Mouse (Mus musculus): ENCODE results near the gene Cxxc4. TPM values are rescaled to one million over a fixed set of nuclear protein-coding genes. Genes with fewer than 3 reads are reported as not detected.

The Cxxc4 gene
- polyA plus RNA-seq, 1 experiment = not detected

DNA sequence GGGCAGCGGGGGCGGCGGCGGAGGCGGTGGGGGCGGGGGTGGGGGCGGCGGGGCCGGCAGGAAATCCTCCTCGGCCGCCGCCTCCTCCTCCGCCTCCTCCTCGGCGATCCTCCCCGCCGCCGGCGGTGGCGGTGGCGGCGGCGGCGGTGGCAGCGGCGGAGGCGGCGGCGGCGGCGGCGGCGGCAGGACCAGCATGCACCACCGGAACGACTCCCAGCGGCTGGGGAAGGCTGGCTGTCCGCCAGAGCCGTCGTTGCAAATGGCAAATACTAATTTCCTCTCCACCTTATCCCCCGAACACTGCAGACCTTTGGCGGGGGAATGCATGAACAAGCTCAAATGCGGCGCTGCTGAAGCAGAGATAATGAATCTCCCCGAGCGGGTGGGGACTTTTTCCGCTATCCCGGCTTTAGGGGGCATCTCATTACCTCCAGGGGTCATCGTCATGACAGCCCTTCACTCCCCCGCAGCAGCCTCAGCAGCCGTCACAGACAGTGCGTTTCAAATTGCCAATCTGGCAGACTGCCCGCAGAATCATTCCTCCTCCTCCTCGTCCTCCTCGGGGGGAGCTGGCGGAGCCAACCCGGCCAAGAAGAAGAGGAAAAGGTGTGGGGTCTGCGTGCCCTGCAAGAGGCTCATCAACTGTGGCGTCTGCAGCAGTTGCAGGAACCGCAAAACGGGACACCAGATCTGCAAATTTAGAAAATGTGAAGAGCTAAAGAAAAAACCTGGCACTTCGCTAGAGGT, 3.9 kb downstream of the Cxxc4 start:
- Histone ChIP-seq H3K4me1 (ENCODE audit: control insufficient read depth, insufficient read depth, low read length) (peaks cover 2% of the 10 kb centered on the region; the same call in 1 of the 2 replicates), H3K27ac (ENCODE audit: insufficient read depth, low read depth, low read length) (peak overlapping the region; percentile 98), H3K4me3 (ENCODE audit: insufficient read depth, low read depth, low read length) (peak overlapping the region; percentile 86)
- 5% methylated on average over 41 of the region's 61 CpGs for WGBS
- no peak for TF ChIP-seq CTCF (IDR thresholded peaks at IDR 0.05; ENCODE audit: insufficient read depth, low read depth, low read length)
- TF ChIP-seq POLR2A (IDR thresholded peaks at IDR 0.05; ENCODE audit: insufficient read depth, low read depth, low read length) = no peak

DNA sequence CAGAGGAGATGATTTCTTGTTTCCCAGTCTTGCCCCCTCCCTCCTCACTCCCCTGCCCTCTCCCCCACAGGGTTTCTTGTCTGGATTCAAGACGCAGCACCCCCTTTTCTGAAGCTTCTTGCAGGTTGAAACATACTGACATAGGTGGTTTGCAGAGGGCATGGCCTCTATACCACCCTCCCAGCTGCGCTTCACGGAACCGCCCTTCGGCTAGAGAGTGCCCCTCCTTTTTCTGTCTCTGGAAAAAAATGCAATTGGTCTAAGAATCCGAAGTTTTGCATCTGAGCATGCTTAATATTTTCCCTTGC, 4.4 kb downstream of the Cxxc4 start:
- Histone ChIP-seq H3K4me1 (ENCODE audit: control insufficient read depth, insufficient read depth, low read length) (peaks cover 2% of the 10 kb centered on the region; the same call in 1 of the 2 replicates), H3K27ac (ENCODE audit: insufficient read depth, low read depth, low read length) (peak overlapping the region; percentile 86), H3K4me3 (ENCODE audit: insufficient read depth, low read depth, low read length) (peak overlapping the region; percentile 86)
- TF ChIP-seq CTCF (IDR thresholded peaks at IDR 0.05; ENCODE audit: insufficient read depth, low read depth, low read length) = no peak
- TF ChIP-seq POLR2A (IDR thresholded peaks at IDR 0.05; ENCODE audit: insufficient read depth, low read depth, low read length) = no peak
- 3% methylated on average over 6 of the region's 6 CpGs for WGBS

DNA sequence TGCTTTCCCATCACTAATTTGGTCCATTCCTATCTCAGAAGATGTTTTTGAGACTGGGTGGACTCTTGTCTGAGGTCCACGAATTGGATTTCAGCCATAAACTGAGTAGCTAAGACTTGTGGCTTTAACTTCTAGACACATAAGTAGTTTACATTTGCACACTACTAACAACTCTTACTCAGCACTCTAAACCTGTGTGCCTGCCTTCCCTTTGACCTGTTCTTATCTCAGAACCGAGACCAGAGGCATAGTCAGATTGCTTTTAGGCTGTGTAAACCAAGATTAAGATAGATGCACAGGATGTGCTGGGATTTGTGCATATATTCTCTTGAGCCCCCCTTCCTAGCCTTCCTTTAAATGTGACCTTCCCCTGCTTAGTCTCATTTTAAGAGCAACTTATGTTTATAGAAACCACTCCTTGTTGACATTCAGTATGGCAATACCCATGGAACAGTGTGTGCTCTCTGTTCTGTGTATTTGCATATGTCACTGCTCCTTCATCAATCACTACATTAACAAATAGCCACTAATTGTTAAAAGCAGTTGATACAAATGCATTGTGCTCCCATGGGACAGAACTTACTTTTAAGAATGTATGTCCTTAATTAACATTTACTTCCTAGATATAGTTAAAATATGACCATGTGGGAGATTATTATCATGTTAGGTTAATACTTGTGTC, 7.0 kb downstream of the Cxxc4 start:
- no peak overlapping the region for H3K4me3 ChIP-seq (ENCODE audit: insufficient read depth, low read depth, low read length)
- WGBS = 68% methylated on average over 2 of the region's 2 CpGs
- TF ChIP-seq POLR2A (IDR thresholded peaks at IDR 0.05; ENCODE audit: insufficient read depth, low read depth, low read length) (no peak), CTCF (IDR thresholded peaks at IDR 0.05; ENCODE audit: insufficient read depth, low read depth, low read length) (no peak)

DNA sequence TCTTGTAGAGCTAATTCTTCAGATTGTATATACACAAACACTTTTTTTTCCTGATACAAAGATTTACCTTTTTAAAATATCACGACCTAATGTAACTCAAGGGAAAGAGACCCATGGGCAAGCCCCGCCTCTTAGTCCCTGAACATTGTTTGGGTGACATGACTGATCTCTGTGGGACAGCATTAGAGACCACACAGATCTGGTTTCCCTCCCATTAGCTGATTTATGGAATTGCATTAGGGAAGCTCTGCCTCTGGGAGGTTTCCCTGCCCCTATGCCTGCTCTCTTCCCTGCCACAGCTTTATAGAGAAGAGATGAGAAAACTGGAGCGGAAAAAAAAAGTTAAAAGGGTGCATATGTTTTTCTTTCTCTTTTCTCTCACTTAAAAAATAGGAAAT, 7.6 kb downstream of the Cxxc4 start:
- Histone ChIP-seq H3K4me3 (ENCODE audit: insufficient read depth, low read depth, low read length) (no peak overlapping the region), H3K27ac (ENCODE audit: insufficient read depth, low read depth, low read length) (no peak overlapping the region), H3K4me1 (ENCODE audit: control insufficient read depth, insufficient read depth, low read length) (peaks cover 2% of the 10 kb centered on the region; the same call in 1 of the 2 replicates)
- WGBS = 63% methylated on average over 3 of the region's 3 CpGs
- no peak for TF ChIP-seq POLR2A (IDR thresholded peaks at IDR 0.05; ENCODE audit: insufficient read depth, low read depth, low read length)
- TF ChIP-seq CTCF (IDR thresholded peaks at IDR 0.05; ENCODE audit: insufficient read depth, low read depth, low read length) = no peak

More for the DNA sequence above, 7.0 kb downstream of the Cxxc4 start:
- peaks cover 2% of the 10 kb centered on the region; the same call in 1 of the 2 replicates for H3K4me1 ChIP-seq (ENCODE audit: control insufficient read depth, insufficient read depth, low read length)
- no peak overlapping the region for H3K27ac ChIP-seq (ENCODE audit: insufficient read depth, low read depth, low read length)

DNA sequence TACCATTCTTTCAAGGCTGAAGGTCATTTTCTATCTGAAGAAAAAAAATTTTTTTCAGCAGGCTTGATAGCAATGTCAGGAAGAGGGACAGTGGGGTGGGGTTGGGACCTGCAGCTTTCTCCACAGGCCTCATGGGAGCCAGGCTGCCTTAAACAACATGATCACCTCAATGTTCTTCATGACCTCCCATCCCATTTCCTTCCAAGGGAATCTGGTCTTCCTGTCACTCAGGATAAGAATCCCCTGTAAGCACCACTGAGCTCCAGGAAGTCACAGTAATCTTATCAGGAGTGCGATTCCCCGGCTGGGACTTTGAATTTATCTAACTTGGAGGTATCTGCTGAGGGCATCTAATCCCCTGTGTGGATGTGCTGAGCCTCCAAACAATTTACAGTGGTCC, 17.9 kb downstream of the Cxxc4 start:
- TF ChIP-seq CTCF (IDR thresholded peaks at IDR 0.05; ENCODE audit: insufficient read depth, low read depth, low read length) (no peak), POLR2A (IDR thresholded peaks at IDR 0.05; ENCODE audit: insufficient read depth, low read depth, low read length) (no peak)
- 80% methylated on average over 2 of the region's 2 CpGs for WGBS

DNA sequence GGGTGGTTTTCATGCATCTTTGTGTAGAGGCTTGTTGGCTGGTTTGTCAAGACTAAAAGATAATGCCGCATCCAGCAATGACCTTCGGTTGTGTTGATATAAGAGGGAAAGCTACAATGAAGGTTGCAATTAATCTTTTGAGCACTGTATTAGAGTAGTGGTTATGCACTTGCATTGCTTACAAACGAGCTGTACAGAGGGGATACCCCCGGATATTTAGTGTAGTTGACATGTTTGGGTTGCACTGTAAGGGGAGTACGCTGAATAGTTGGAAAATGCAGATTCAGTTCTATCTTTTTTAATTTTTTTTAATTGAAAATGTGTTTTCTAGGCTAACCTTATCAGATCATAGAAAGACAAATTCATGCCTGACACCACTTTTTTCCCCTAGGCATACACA, 22.4 kb downstream of the Cxxc4 start:
- Histone ChIP-seq H3K4me3 (ENCODE audit: insufficient read depth, low read depth, low read length) (no peak overlapping the region), H3K27ac (ENCODE audit: insufficient read depth, low read depth, low read length) (no peak overlapping the region), H3K4me1 (ENCODE audit: control insufficient read depth, insufficient read depth, low read length) (no peaks in the 10 kb centered on the region)
- 51% methylated on average over 5 of the region's 5 CpGs for WGBS
- TF ChIP-seq CTCF (IDR thresholded peaks at IDR 0.05; ENCODE audit: insufficient read depth, low read depth, low read length) (no peak), POLR2A (IDR thresholded peaks at IDR 0.05; ENCODE audit: insufficient read depth, low read depth, low read length) (no peak)

More for the DNA sequence above, 17.9 kb downstream of the Cxxc4 start:
- Histone ChIP-seq H3K4me1 (ENCODE audit: control insufficient read depth, insufficient read depth, low read length) (no peaks in the 10 kb centered on the region), H3K27ac (ENCODE audit: insufficient read depth, low read depth, low read length) (no peak overlapping the region), H3K4me3 (ENCODE audit: insufficient read depth, low read depth, low read length) (no peak overlapping the region)

DNA sequence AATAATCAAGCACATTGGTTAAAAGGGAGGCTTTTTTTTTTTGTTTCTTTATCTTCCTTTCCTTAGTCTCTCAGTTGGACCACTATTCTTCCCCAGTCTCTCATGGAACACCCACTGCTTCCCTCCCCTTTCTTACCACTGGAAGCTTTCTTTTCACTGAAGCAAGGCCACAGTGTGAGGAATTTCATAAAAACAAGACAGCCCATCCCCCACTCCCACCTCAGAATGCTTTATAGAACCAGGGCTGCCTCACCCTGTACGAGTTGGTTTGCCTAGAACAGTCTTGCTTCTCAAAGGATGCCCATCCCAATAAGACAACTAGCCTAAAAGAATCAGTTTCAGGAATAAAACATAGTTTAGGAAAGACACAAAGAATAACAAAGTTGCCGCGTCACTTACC, 23.0 kb downstream of the Cxxc4 start:
- Histone ChIP-seq H3K4me3 (ENCODE audit: insufficient read depth, low read depth, low read length) (no peak overlapping the region), H3K27ac (ENCODE audit: insufficient read depth, low read depth, low read length) (no peak overlapping the region), H3K4me1 (ENCODE audit: control insufficient read depth, insufficient read depth, low read length) (no peaks in the 10 kb centered on the region)
- TF ChIP-seq POLR2A (IDR thresholded peaks at IDR 0.05; ENCODE audit: insufficient read depth, low read depth, low read length) (no peak), CTCF (IDR thresholded peaks at IDR 0.05; ENCODE audit: insufficient read depth, low read depth, low read length) (no peak)
- WGBS = 62% methylated on average over 3 of the region's 3 CpGs

DNA sequence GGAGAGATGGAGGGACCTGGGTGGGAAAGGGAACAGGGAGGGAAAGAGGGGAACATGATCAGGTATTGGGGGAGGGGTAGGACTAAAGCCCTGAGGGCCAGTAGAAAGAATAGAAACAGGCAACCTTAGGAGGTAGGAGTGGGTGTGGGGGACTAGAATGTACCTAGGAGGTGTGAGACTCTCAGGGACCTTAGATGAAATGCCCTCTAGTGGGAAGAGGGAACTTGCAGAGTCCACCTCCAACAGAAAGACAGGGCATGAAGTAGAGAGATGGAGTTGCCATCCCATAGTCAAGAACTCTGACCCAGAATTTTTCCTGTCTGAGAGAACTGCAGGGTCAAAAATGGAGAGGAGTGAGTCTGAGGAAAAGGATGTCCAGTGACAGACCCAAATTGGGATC, 43.4 kb downstream of the Cxxc4 start:
- Histone ChIP-seq H3K4me1 (ENCODE audit: control insufficient read depth, insufficient read depth, low read length) (no peaks in the 10 kb centered on the region), H3K4me3 (ENCODE audit: insufficient read depth, low read depth, low read length) (no peak overlapping the region), H3K27ac (ENCODE audit: insufficient read depth, low read depth, low read length) (no peak overlapping the region)
- TF ChIP-seq POLR2A (IDR thresholded peaks at IDR 0.05; ENCODE audit: insufficient read depth, low read depth, low read length) (no peak), CTCF (IDR thresholded peaks at IDR 0.05; ENCODE audit: insufficient read depth, low read depth, low read length) (no peak)

Data from olfactory bulb, adult 2 months (tissue).